Comparison of ENCODE assay signal across 17 mouse cellular contexts in genomic region chr1:105984172-105984571, GRCm38 (mm10).
"Had no signal": no experiment of that assay in that cellular context is flagged by ENCODE, and none has a peak within 500 bp of the region (broad histone marks: within the 10 kb centered on the region; RNA-seq: fewer than 3 reads in every experiment).

No protein-coding gene starts in this region.

- H3K4me1 ChIP-seq: limb, embryonic 13.5 days; midbrain, embryonic 12.5 days; neural tube, embryonic 15.5 days had no signal

- ATAC-seq: lung, postnatal 0 days had no signal

- H3K36me3 ChIP-seq: limb, embryonic 13.5 days; midbrain, embryonic 12.5 days; neural tube, embryonic 15.5 days had no signal

- H3K4me3 ChIP-seq: layer of hippocampus, adult 2 months; limb, embryonic 13.5 days; midbrain, embryonic 12.5 days; neural tube, embryonic 15.5 days had no signal

- H3K9ac ChIP-seq: limb, embryonic 13.5 days; liver, embryonic 14.5 days; midbrain, embryonic 12.5 days; neural tube, embryonic 15.5 days had no signal

- DNase-seq: kidney, adult 11 months; kidney, adult 9 months; kidney, postnatal 36 days; left cerebral cortex, postnatal 4 days; lung, adult 2 months; lung, postnatal 36 days; right cerebral cortex, postnatal 4 days; spleen, adult 18-20 months; thymus, adult 2 months; thymus, postnatal 25 days had no signal

- H3K27ac ChIP-seq: kidney, postnatal 0 days; layer of hippocampus, adult 2 months; limb, embryonic 13.5 days; liver, embryonic 14.5 days; midbrain, embryonic 12.5 days; neural tube, embryonic 15.5 days had no signal

- H3K4me2 ChIP-seq: limb, embryonic 13.5 days; midbrain, embryonic 12.5 days; neural tube, embryonic 15.5 days had no signal

- H3K9me3 ChIP-seq: limb, embryonic 13.5 days; midbrain, embryonic 12.5 days; neural tube, embryonic 15.5 days had no signal

- H3K27me3 ChIP-seq: midbrain, embryonic 12.5 days; neural tube, embryonic 15.5 days had no signal
